14 mouse cellular contexts compared by ENCODE assay signal in the genomic region with DNA sequence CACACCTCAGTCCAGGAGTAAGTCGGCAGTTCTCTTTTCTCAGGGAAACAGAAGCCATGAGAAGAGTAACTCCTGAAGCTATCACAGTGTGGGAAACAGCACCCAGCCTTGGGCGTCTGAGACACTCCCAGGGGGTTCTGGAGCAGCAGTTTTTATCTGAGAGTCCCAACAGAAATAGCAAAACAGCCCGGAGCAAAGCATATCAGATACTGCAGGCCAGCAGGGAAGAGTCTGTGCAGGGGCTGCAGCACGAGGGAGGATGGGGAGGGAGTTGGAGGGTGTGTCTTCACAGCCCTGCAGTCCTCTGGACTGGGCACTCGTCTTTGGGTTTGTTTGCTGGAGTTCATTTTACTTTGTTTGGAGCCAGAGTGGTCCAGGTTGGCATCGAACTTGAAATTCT. TPM values are rescaled to one million over a fixed set of nuclear protein-coding genes. Genes with fewer than 3 reads are reported as not detected.
DNase-seq lines count a peak whose midpoint lies in the region; ATAC-seq and TF ChIP-seq lines count a peak whose summit lies in the region.
"Had no signal": no experiment of that assay in that cellular context is flagged by ENCODE, and none has a peak within 500 bp of the region (broad histone marks: within the 10 kb centered on the region; RNA-seq: fewer than 3 reads in every experiment).

No protein-coding gene starts in this region.

- no peak overlapping the region for H3K4me3 ChIP-seq in gastrocnemius, adult 2 months
- no peak overlapping the region for H3K4me3 ChIP-seq in heart, postnatal 0 days (ENCODE audit: low read depth, low read length)
- no peak overlapping the region for H3K4me3 ChIP-seq in brown adipose tissue, adult 24 weeks (ENCODE audit: insufficient read depth, low read depth, low read length)
- no peak overlapping the region for H3K4me3 ChIP-seq in liver, embryonic 14.5 days (ENCODE audit: insufficient read depth in 1 of 2, low read depth in 2 of 2, low read length in 2 of 2)
- H3K4me3 ChIP-seq: embryonic facial prominence, embryonic 15.5 days; midbrain, embryonic 12.5 days; myocyte had no signal

- no peaks in the 10 kb centered on the region for H3K9me3 ChIP-seq in heart, postnatal 0 days (replicated peaks; ENCODE audit: control insufficient read depth, low read length)
- H3K9me3 ChIP-seq in liver, embryonic 14.5 days (ENCODE audit: control insufficient read depth, low read length), result no peaks in the 10 kb centered on the region
- H3K9me3 ChIP-seq: embryonic facial prominence, embryonic 15.5 days; midbrain, embryonic 12.5 days had no signal

- WGBS in heart, postnatal 0 days, result 25% methylated on average over 6 of the region's 6 CpGs
- 19% methylated on average over 6 of the region's 6 CpGs for WGBS in liver, embryonic 14.5 days (ENCODE audit: insufficient replicate concordance)

- no peak overlapping the region for H3K9ac ChIP-seq in heart, postnatal 0 days (replicated peaks; ENCODE audit: low read depth, low read length)
- peak overlapping the region; percentile 29 for H3K9ac ChIP-seq in liver, embryonic 14.5 days (replicated peaks)
- H3K9ac ChIP-seq: embryonic facial prominence, embryonic 15.5 days; midbrain, embryonic 12.5 days had no signal

- intact Hi-C loops in gastrocnemius, adult 2 months (cut with DNase I), result loop anchor here (2.0 to 5.0 kb wide), 2 partner anchors 37 to 41 kb away; a partner anchor contains a TSS

- TF ChIP-seq EP300 in heart, postnatal 0 days (IDR thresholded peaks at IDR 0.05; ENCODE audit: low read depth), result no peak
- peak; percentile 76 for TF ChIP-seq EP300 in liver, embryonic 14.5 days (IDR thresholded peaks at IDR 0.05; ENCODE audit: low read depth)

- no peak for TF ChIP-seq CTCF in gastrocnemius, adult 2 months (IDR thresholded peaks at IDR 0.05)
- TF ChIP-seq CTCF in heart, postnatal 0 days (IDR thresholded peaks at IDR 0.05; ENCODE audit: low read depth), result no peak
- no peak for TF ChIP-seq CTCF in liver, embryonic 14.5 days (IDR thresholded peaks at IDR 0.05; ENCODE audit: low read depth)

- no peak for DNase-seq in gastrocnemius, adult 2 months
- DNase-seq in gastrocnemius, postnatal 10 days, result no peak
- DNase-seq in heart, postnatal 0 days (ENCODE audit: low spot score), result no peak
- no peak for DNase-seq in heart, adult 18-20 months
- peak in 2 of 3 experiments; percentile 53 to 58 for DNase-seq in liver, embryonic 14.5 days (ENCODE audit: low read depth in 3 of 3, low spot score in 3 of 3)
- DNase-seq in right cerebral cortex, adult 2 months (ENCODE audit: low spot score in 2 of 2), result no peak
- DNase-seq in spleen, adult 12 weeks (ENCODE audit: low spot score), result no peak
- DNase-seq: thymus, postnatal 36 days had no signal

- no peaks in the 10 kb centered on the region for H3K36me3 ChIP-seq in heart, postnatal 0 days (replicated peaks; ENCODE audit: control insufficient read depth, insufficient read depth, low read length)
- H3K36me3 ChIP-seq in liver, embryonic 14.5 days (replicated peaks; ENCODE audit: control insufficient read depth, insufficient read depth, low read depth), result no peaks in the 10 kb centered on the region
- H3K36me3 ChIP-seq: embryonic facial prominence, embryonic 15.5 days; midbrain, embryonic 12.5 days had no signal

- no peaks in the 10 kb centered on the region for H3K27me3 ChIP-seq in heart, postnatal 0 days (ENCODE audit: control insufficient read depth, insufficient read depth, low read length)
- H3K27me3 ChIP-seq in liver, embryonic 14.5 days (ENCODE audit: control insufficient read depth, insufficient read depth, low read length), result no peaks in the 10 kb centered on the region
- H3K27me3 ChIP-seq: embryonic facial prominence, embryonic 15.5 days; midbrain, embryonic 12.5 days had no signal

- H3K4me2 ChIP-seq in heart, postnatal 0 days (ENCODE audit: low read depth, low read length), result no peak overlapping the region
- peak overlapping the region; percentile 41 for H3K4me2 ChIP-seq in liver, embryonic 14.5 days (ENCODE audit: low read depth)
- H3K4me2 ChIP-seq: embryonic facial prominence, embryonic 15.5 days; midbrain, embryonic 12.5 days had no signal

- H3K27ac ChIP-seq in gastrocnemius, adult 2 months, result peak overlapping the region; percentile 88
- peak overlapping the region; percentile 89 for H3K27ac ChIP-seq in heart, postnatal 0 days (ENCODE audit: low read depth)
- H3K27ac ChIP-seq in brown adipose tissue, adult 24 weeks (replicated peaks; ENCODE audit: low read depth, low read length), result peak overlapping the region; percentile 83
- H3K27ac ChIP-seq in liver, embryonic 14.5 days, result peak overlapping the region; percentile 59
- H3K27ac ChIP-seq: embryonic facial prominence, embryonic 15.5 days; midbrain, embryonic 12.5 days; stomach, postnatal 0 days had no signal

- H3K4me1 ChIP-seq in heart, postnatal 0 days (ENCODE audit: control insufficient read depth, insufficient read depth), result peaks cover 93% of the 10 kb centered on the region
- H3K4me1 ChIP-seq in brown adipose tissue, adult 24 weeks (ENCODE audit: control insufficient read depth, insufficient read depth, insufficient read length, low read length), result peaks cover 76% of the 10 kb centered on the region
- peaks cover 13 to 46% of the 10 kb centered on the region in 2 experiments for H3K4me1 ChIP-seq in liver, embryonic 14.5 days (replicated peaks; ENCODE audit: control insufficient read depth in 2 of 2, insufficient read depth in 2 of 2, low read length in 1 of 2)

- ATAC-seq in heart, postnatal 0 days (ENCODE audit: insufficient read depth, low read depth), result no peak
- ATAC-seq in liver, embryonic 14.5 days (ENCODE audit: insufficient read depth), result peak; percentile 81
- ATAC-seq: inflammation-experienced regulatory T-cells, adult 6 months had no signal

RNA-seq across cellular contexts. Expression of a gene that starts 39.7 kb away (rescaled TPM):
- total RNA-seq in gastrocnemius, adult 2 months (2021), result 10 to 100 TPM; 18.1 to 28.4 TPM
- total RNA-seq in gastrocnemius, postnatal 10 days (2021), result 10 to 100 TPM; 20.8 to 25.4 TPM
- total RNA-seq in heart, postnatal 0 days (2014; rRNA removed; ENCODE audit: low replicate concordance), result 17.1 and 28.6 TPM in 2 replicates
- 3.1 and 3.2 TPM in 2 replicates for polyA plus RNA-seq in heart, postnatal 0 days (2015; fragmentation: Nextera tagmentation; extraction: Ambion mirVana)
- 10 to 100 TPM; 36.8 to 38.9 TPM for total RNA-seq in heart, adult 18-20 months (2021)
- 20.3 and 21.8 TPM in 2 replicates for polyA plus RNA-seq in brown adipose tissue, adult 24 weeks (2012; ENCODE audit: insufficient read depth, insufficient read length, missing spikeins)
- polyA plus RNA-seq in liver, embryonic 14.5 days (2012; rRNA removed), result 4.7 and 5.8 TPM in 2 replicates
- polyA plus RNA-seq in liver, embryonic 14.5 days (2014; fragmentation: Nextera tagmentation; extraction: Ambion mirVana), result 1.9 and 2.1 TPM in 2 replicates

Comparison
In these comparisons a context has a peak if more than half of its experiments do, and no peak if none do; other contexts are left out.
1. DNase-seq: peak in liver, embryonic 14.5 days (2 of 3); none in gastrocnemius, adult 2 months (single experiment), gastrocnemius, postnatal 10 days (single experiment), heart, postnatal 0 days (single experiment), heart, adult 18-20 months (0 of 2), right cerebral cortex, adult 2 months (0 of 2) and spleen, adult 12 weeks (single experiment).
2. Peak in every context shown above with its lines, with median percentiles within 50 percentile points of each other: H3K27ac ChIP-seq.